Mouse (Mus musculus) gonadal fat pad, adult 2 months (tissue): ENCODE results near the gene Cmc2. TPM values are rescaled to one million over a fixed set of nuclear protein-coding genes. Genes with fewer than 3 reads are reported as not detected.

Experiments
- DNase-seq: peaks from one replicate; pipeline ENCODE4 v3.0.0-alpha.2; 2012; ENCODE audit warnings: low read depth
- polyA plus RNA-seq: library from polyadenylated mRNA; depleted of rRNA; stranded (reverse); fragments of >200 nt; gene quantifications from 2 replicates; pipeline ENCODE4 v1.2.3, GENCODE M21; 2012; rRNA removed

Gene Cmc2
- 6.5 and 7.6 TPM in 2 replicates for polyA plus RNA-seq

- peak; percentile 69 for DNase-seq
These were observed at the start of gene Cmc2, which contains the start of gene Cenpn for GRCm38 (mm10) chr8:116921337-116922059. Gene Cmc2, minus strand, starts transcription at chr8:116921455. Gene Cenpn, plus strand, starts transcription at chr8:116921730.

GRCm38 (mm10) chr8:116969531-116969930 is 48.3 kb upstream of the Cmc2 start:
- DNase-seq = no peak

GRCm38 (mm10) chr8:116954415-116954814 is 33.2 kb upstream of the Cmc2 start:
- DNase-seq = no peak

- DNase-seq = no peak
These were observed 31.2 kb upstream of the Cmc2 start for GRCm38 (mm10) chr8:116952428-116952827.

- DNase-seq = no peak
These were observed 30.5 kb upstream of the Cmc2 start for GRCm38 (mm10) chr8:116951778-116952177.

GRCm38 (mm10) chr8:116951369-116951768 is 30.1 kb upstream of the Cmc2 start:
- DNase-seq = no peak

- no peak for DNase-seq
These were observed 26.3 kb upstream of the Cmc2 start for GRCm38 (mm10) chr8:116947589-116947988.

GRCm38 (mm10) chr8:116946851-116947250 is 25.6 kb upstream of the Cmc2 start:
- no peak for DNase-seq

GRCm38 (mm10) chr8:116946268-116946838 is 25.1 kb upstream of the Cmc2 start:
- DNase-seq = no peak

- DNase-seq = no peak
These were observed 24.1 kb upstream of the Cmc2 start for GRCm38 (mm10) chr8:116945169-116945910.

- DNase-seq = no peak
These were observed 23.1 kb upstream of the Cmc2 start for GRCm38 (mm10) chr8:116944385-116944696.

GRCm38 (mm10) chr8:116943555-116944384 is 22.5 kb upstream of the Cmc2 start:
- DNase-seq = no peak

GRCm38 (mm10) chr8:116943161-116943554 is 21.9 kb upstream of the Cmc2 start, which contains the start of gene Atmin:
Gene Atmin, plus strand, starts transcription at chr8:116943393.
- peak; percentile 31 for DNase-seq

GRCm38 (mm10) chr8:116942284-116943058 is 21.2 kb upstream of the Cmc2 start:
- DNase-seq = no peak

- DNase-seq = no peak
These were observed 14.3 kb upstream of the Cmc2 start for GRCm38 (mm10) chr8:116935506-116935905.

- no peak for DNase-seq
These were observed 13.7 kb upstream of the Cmc2 start for GRCm38 (mm10) chr8:116934976-116935375.

- DNase-seq = no peak
These were observed 7.3 kb upstream of the Cmc2 start for GRCm38 (mm10) chr8:116928588-116928987.

GRCm38 (mm10) chr8:116927880-116928279 is 6.6 kb upstream of the Cmc2 start:
- no peak for DNase-seq

GRCm38 (mm10) chr8:116923526-116923925 is 2.3 kb upstream of the Cmc2 start:
- DNase-seq = no peak

GRCm38 (mm10) chr8:116922060-116922757 is 954 bp upstream of the Cmc2 start:
- DNase-seq = no peak

- no peak for DNase-seq
These were observed 284 bp downstream of the Cmc2 start for GRCm38 (mm10) chr8:116921005-116921336.
